Mouse (Mus musculus): ENCODE measurements around the gene Helq. TPM values are rescaled to one million over a fixed set of nuclear protein-coding genes. Genes with fewer than 3 reads are reported as not detected.

Helq gene
- polyA plus RNA-seq, 1 experiment from 2014 or later, result 16.6 TPM

DNA sequence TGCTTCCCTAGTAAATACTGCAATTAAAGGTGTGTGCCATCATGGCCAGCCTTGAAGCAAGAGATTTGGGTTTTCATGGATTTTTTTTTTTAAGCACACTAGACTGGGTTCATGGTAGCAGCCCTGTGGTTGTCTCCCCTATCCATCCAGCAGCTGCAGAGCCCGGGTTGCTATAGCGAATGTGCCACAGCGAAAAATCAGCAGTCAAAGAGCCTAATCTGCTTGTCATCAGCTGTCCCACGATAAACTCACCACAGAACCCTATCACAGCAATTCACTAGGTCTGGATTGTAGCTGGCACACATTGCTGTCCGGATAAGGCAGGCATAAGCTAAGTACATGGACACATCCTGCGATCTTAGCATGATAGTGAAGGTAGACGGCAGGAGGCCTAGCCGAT is 61.5 kb downstream of the Helq start:
- no peaks in the 10 kb centered on the region for H3K36me3 ChIP-seq
- H3K4me2 ChIP-seq (replicated peaks), result no peak overlapping the region
- no peaks in the 10 kb centered on the region for H3K4me1 ChIP-seq
- no peak overlapping the region for H3K9ac ChIP-seq
- H3K27me3 ChIP-seq, result no peaks in the 10 kb centered on the region
- H3K27ac ChIP-seq (replicated peaks), result no peak overlapping the region
- H3K9me3 ChIP-seq (replicated peaks), result no peaks in the 10 kb centered on the region
- WGBS, result 81% methylated on average over 8 of the region's 8 CpGs
- no peak for ATAC-seq (ENCODE audit: insufficient number of reproducible peaks, low FRiP score, low TSS enrichment, low read depth)
- H3K4me3 ChIP-seq (replicated peaks), result no peak overlapping the region

DNA sequence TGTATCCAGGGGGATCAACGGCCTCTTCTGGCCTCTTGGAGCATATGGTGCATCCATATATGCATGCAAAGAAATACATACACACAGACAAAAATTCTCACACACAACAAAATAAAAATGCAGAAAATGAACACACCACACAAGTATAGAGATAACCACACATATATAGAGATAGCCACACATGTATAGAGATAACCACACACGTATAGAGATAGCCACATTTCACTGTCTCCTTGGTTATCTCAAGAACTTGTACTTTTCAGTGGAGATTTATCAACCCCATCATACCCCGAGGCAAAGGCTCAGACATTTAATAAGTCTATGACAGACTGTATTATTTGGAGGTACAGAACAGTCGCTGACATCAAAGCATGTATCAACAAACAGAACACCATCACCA is 63.9 kb downstream of the Helq start:
- 78% methylated on average over 4 of the region's 4 CpGs for WGBS
- H3K9ac ChIP-seq, result no peak overlapping the region
- H3K9me3 ChIP-seq (replicated peaks), result no peaks in the 10 kb centered on the region
- no peaks in the 10 kb centered on the region for H3K4me1 ChIP-seq
- no peak overlapping the region for H3K4me3 ChIP-seq (replicated peaks)
- no peak overlapping the region for H3K4me2 ChIP-seq (replicated peaks)
- no peak overlapping the region for H3K27ac ChIP-seq (replicated peaks)
- H3K36me3 ChIP-seq, result no peaks in the 10 kb centered on the region
- no peak for ATAC-seq (ENCODE audit: insufficient number of reproducible peaks, low FRiP score, low TSS enrichment, low read depth)
- H3K27me3 ChIP-seq, result no peaks in the 10 kb centered on the region

DNA sequence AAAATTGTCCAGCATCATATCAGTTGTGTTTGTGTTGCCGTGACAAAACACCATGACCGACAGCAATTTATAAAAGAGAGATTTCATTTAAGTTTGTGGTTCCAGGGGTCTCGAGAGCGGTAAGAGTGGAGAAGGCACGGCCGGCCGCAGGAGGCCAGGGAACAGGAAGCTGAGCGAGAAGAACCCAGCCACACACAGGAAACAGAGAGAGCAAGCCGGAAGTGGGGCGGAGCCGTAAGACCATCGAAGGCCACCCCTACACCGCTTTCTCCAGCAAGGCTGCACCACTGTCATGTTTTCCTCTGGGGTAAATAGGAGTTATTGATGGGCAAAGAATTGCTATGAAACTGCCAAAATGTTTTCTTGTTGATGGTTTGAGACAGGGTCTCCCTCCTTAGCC is 69.6 kb downstream of the Helq start:
- ATAC-seq (ENCODE audit: insufficient number of reproducible peaks, low FRiP score, low TSS enrichment, low read depth), result no peak
- 77% methylated on average over 13 of the region's 13 CpGs for WGBS
- no peaks in the 10 kb centered on the region for H3K27me3 ChIP-seq
- H3K9ac ChIP-seq, result no peak overlapping the region
- no peaks in the 10 kb centered on the region for H3K4me1 ChIP-seq
- no peaks in the 10 kb centered on the region for H3K36me3 ChIP-seq
- no peaks in the 10 kb centered on the region for H3K9me3 ChIP-seq (replicated peaks)
- no peak overlapping the region for H3K4me2 ChIP-seq (replicated peaks)
- no peak overlapping the region for H3K4me3 ChIP-seq (replicated peaks)
- no peak overlapping the region for H3K27ac ChIP-seq (replicated peaks)

DNA sequence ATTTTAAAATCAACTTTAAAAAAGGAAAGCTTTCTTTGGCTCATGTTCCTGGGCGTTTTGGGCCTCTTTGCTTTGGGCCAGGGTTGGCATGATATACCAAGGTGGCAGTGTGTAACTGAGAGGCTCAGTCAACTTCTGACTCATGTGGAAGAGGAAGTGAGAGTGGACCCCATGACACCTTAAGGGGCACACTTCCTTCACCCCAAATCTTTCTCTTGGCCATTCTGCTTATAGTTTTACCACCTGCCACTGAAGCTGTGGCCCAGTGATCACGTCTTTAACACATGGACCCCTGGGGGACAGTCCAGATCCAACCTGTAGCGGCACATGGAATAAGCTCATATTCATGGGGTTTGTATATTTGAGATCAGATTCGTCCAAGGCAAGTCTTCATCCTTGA is 72.4 kb downstream of the Helq start:
- no peaks in the 10 kb centered on the region for H3K36me3 ChIP-seq
- H3K4me2 ChIP-seq (replicated peaks), result no peak overlapping the region
- H3K4me3 ChIP-seq (replicated peaks), result no peak overlapping the region
- WGBS, result 75% methylated on average over 4 of the region's 4 CpGs
- no peak overlapping the region for H3K9ac ChIP-seq
- no peak overlapping the region for H3K27ac ChIP-seq (replicated peaks)
- no peak for ATAC-seq (ENCODE audit: insufficient number of reproducible peaks, low FRiP score, low TSS enrichment, low read depth)
- H3K9me3 ChIP-seq (replicated peaks), result no peaks in the 10 kb centered on the region
- H3K4me1 ChIP-seq, result no peaks in the 10 kb centered on the region
- no peaks in the 10 kb centered on the region for H3K27me3 ChIP-seq

DNA sequence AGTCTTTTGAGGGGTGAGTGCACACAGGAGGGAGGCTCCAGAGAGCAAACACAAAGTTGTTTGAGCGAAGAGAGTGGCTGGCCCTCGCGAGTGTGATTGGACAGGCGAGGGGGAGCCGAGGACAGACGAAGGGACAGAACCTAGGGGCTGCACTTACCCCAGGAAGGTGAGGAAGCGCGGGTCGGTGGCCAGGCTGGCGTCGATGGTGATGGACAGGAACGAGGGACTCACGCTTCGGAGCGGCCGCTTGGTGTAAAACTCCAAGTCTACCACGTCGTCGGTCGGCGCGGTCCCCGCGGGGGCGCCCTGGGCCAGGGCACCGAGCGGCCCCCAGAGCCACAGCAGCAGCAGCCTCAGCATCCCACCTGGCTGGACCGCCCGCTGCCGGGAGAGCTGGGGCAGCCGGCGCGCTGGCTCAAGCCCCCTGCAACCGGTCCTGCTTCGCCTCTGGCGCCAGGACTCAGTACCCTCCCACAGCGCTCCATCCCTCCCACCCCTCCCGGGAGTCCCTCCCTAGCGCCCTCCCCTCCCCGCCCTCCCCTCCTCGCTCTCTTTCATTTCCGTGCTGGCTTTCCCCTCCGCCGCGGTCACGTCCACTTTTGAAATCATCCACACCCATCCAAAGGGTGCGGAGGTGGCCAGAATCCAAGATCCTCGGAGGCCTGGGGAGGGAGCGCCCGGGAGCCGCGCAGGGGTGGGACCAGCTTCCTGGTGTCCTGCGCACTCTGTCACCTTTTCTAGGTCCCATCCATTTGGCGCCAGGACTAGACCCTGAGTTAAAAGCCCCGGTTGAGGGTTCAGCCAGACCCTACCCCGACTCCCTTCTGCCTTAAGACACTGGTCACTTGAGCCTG is 78.9 kb downstream of the Helq start, which contains the start of gene Hpse:
Hpse (minus strand) TSS at position 482 of the 854 bp plus-strand sequence.
- Histone ChIP-seq H3K4me3 (replicated peaks) (peak within 1 kb of the TSS; percentile 55), H3K27ac (replicated peaks) (no peak within 1 kb of the TSS), H3K9ac (peak within 1 kb of the TSS; percentile 37), H3K9me3 (replicated peaks) (no peaks in the 10 kb centered on the region), H3K27me3 (no peaks in the 10 kb centered on the region; the same call in none of the 2 replicates), H3K4me2 (replicated peaks) (peak within 1 kb of the TSS; percentile 96), H3K4me1 (peaks cover 9% of the 10 kb centered on the region; the same call in 1 of the 2 replicates), H3K36me3 (no peaks in the 10 kb centered on the region)
- peak; percentile 71 for ATAC-seq (ENCODE audit: insufficient number of reproducible peaks, low FRiP score, low TSS enrichment, low read depth)
- under 1% methylated on average over 56 of the region's 56 CpGs for WGBS

DNA sequence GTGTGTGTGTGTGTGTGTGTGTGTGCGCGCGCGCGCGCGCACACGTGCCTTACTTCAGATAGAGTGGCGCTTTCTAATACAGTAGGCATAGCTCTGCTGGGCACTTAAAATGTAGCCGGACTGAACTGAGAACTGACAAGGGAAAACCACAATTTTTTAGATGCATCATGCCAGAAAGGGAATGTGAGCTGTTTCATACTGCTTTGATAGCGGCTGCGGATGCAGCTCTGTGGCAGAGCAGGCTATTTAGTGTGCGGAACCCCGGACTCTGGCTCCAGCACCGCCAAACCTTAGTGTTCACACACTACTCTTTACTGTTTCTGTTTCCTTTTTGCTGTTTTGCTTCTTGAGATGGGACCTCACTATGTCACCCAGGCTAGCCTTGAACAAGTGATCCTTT is 81.6 kb downstream of the Helq start:
- Histone ChIP-seq H3K36me3 (no peaks in the 10 kb centered on the region), H3K27ac (replicated peaks) (no peak overlapping the region), H3K4me3 (replicated peaks) (no peak overlapping the region), H3K27me3 (no peaks in the 10 kb centered on the region; the same call in none of the 2 replicates), H3K9me3 (replicated peaks) (no peaks in the 10 kb centered on the region), H3K9ac (no peak overlapping the region), H3K4me2 (replicated peaks) (no peak overlapping the region), H3K4me1 (peaks cover 9% of the 10 kb centered on the region; the same call in 1 of the 2 replicates)
- no peak for ATAC-seq (ENCODE audit: insufficient number of reproducible peaks, low FRiP score, low TSS enrichment, low read depth)
- 90% methylated on average over 15 of the region's 15 CpGs for WGBS

Other genes starting within 250 kb of the Helq start
- gene Plac8, start 226.4 kb downstream of the Helq start, polyA plus RNA-seq (2015; fragmentation: Nextera tagmentation; extraction: Ambion mirVana), result 7.9 and 9.8 TPM in 2 replicates
- 53.6 and 54.5 TPM in 2 replicates for gene Coq2, start 123.5 kb downstream of the Helq start, polyA plus RNA-seq (2015; fragmentation: Nextera tagmentation; extraction: Ambion mirVana)
- 4.7 and 5.9 TPM in 2 replicates for gene Hpse, start 78.9 kb downstream of the Helq start, polyA plus RNA-seq (2015; fragmentation: Nextera tagmentation; extraction: Ambion mirVana)
- gene Mrps18c, start within 50 bp of the Helq start, polyA plus RNA-seq (2015; fragmentation: Nextera tagmentation; extraction: Ambion mirVana), result 139 and 144 TPM in 2 replicates
- 25.1 and 31.8 TPM in 2 replicates for gene Abraxas1, start 22.4 kb upstream of the Helq start, polyA plus RNA-seq (2015; fragmentation: Nextera tagmentation; extraction: Ambion mirVana)
- 1.4 and 2.2 TPM in 2 replicates for gene Gpat3, start 47.1 kb upstream of the Helq start, polyA plus RNA-seq (2015; fragmentation: Nextera tagmentation; extraction: Ambion mirVana)